Mouse (Mus musculus) 416B (cell line): ENCODE measurements around the gene Tnk2.

Source experiments
- DNase-seq: peaks from one replicate; pipeline ENCODE4 v3.0.0; 2011; ENCODE audit warnings: low read depth

Gene Tnk2

GRCm38 (mm10) chr16:32660095-32660494, 16.4 kb downstream of the Tnk2 start:
- DNase-seq: no peak

GRCm38 (mm10) chr16:32660557-32661321, 17.1 kb downstream of the Tnk2 start:
- DNase-seq: no peak

DNA sequence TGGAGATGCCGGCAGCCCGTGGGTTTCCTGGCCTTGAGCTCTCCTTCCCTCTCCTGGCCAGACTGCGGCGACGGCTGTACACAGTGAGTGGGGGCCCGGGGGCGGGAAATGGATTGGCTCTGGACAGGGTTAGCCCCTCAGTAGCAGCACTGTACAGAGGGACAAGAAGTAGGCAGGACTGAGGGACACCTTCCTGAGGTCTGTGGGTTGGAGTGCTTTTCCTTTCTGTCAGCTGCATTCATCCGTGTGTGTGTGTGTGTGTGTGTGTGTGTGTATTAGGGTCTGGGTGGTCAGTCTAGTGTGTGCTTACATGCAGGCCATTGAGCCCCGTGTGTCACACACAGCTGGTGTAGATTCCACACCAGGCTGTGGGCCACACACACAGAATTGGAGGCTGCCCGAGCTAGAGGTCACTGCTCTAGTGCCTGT, 17.8 kb downstream of the Tnk2 start:
- DNase-seq: peak; percentile 35

DNA sequence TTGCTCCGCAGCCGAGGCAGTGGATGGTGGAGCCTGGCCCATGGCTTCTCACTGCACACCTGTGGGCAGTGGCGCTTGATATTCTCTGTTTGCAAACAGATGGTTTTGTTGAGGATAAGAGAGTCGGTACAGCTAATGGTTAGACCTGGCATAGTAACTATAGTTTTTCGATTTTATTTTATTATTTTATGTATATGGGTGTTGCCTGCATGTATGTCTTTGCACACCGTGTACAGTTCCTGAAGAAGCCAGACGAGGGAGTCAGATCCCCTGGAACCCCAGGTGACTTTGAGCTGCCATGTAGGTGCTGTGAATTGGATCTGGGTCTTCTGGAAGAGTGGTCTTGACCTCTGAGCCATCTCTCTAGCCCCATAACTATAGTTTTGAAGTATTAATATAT, 18.7 kb downstream of the Tnk2 start:
- no peak for DNase-seq

DNA sequence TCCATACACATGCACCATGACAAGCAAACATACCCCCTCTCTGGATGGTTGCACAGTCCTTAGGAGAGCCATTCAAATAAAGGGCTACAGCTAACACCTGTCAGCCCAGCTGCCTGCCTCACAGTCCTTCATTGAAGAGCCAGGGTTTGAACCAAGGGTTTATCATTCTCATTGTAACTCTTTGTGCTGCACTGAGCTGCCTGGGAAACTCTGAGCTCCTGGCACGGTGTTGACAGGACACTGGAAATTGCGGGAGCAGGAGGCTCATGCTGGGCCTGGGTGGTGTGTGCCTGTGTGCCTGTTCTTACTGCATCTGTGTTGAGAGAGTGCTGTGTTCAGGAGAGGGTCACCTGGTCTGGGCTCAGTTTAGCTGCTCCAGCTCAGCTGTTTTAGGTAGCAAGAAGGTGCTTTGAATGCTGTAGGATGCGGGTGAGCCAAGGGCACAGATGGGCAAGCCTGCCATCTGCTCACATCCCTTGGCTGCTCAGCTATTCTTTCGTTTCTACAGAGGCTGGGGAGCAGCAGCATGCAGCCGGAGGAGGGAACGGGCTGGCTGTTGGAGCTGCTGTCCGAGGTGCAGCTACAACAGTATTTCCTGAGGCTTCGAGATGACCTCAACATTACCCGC, 19.7 kb downstream of the Tnk2 start:
- DNase-seq: no peak

DNA sequence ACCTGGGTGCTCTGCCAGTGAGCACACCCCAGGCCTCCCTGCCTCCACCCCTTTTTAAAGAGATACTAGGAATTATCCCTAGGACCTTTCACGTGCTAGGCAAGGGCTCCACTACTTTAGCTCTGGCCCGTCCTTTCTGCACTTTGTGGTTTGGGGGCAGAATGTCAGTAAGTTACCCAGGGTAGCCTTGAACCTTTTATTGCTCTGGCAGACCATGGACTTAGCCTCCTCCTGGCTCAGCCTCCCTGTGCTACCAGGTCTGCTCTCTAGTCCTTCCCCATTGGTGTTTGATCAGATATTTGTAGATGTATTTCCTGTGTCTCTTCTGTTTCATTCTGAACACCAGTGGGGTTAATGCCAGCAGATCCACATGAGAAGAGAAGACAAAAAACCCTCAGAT, 20.5 kb downstream of the Tnk2 start:
- DNase-seq: no peak

- peak; percentile 93 for DNase-seq
These were observed 22.4 kb downstream of the Tnk2 start for GRCm38 (mm10) chr16:32665851-32666665.

DNA sequence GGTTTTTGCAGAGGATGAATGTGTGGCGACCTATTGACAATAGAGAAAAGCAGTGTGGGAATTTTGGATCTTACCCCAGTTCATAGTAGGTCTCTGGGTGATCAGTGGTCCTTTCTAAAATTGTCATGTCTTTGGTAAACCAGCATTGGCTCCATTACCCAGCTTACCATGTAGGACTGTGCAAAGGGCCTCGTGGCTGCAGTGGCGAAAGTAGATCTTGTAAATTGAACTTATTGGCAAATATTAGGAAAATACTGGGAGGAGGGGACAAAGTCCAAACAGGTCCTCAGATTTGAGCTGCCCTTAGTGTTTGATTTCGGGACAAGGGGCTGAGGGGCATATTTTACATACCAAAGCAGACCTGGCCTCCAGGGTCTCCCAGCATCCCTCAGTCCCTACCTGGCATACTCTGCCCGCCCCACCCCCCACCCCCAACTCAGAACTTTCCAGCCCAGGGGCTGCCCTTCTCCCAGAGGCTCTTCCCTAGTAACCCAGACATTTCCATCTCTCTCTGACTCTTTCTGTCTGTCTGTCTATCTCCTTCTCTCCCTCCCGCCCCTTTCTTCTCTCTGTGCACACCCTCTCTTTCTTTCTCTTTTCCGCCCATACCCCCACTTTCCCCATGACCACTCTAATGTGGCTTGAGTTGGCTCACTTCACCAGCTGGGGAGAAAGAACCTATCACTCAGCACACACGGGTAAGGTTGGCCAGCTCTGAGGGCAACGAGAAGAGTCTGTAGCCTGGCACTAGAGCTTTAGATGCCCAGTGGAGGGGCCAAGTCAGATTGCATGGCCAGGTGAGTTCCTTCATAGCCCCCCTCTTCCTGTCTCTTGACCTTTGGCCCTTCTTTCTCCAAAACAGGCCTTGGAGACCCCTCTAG, 23.2 kb downstream of the Tnk2 start:
- DNase-seq: no peak

DNA sequence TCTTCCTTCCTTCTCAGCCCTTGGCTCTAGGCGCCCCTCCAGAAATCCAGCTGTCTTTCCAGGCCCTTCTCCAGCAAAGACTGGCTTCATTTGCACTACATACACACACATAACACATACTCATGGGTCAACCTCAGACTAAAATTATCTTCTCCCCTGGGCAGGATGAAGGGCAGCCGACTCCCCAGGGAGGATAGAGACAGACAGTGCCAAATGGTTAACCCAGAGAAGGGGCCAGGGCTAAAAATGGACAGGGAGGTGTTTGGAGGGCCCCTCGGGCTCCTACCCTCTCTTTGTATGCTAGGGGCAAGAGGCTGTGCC, 23.8 kb downstream of the Tnk2 start:
- DNase-seq: no peak

DNA sequence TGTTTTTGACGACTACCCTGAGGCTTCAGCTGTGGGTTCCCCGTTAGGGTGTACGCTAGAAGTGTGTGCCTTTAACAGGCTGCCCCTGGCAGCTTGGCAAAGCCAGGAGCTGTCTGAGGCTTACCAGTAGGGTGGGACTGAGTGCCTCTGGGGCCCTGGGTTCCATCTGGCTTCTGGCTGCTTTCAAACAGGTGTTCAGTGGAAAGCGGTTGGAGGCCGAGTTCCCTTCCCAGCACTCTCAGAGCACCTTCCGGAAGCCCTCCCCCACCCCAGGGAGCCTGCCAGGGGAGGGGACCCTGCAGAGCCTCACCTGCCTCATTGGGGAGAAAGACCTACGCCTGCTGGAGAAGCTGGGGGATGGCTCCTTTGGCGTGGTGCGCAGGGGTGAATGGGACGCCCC, 24.4 kb downstream of the Tnk2 start:
- DNase-seq: no peak

- DNase-seq: peak; percentile 24
These were observed 24.8 kb downstream of the Tnk2 start for GRCm38 (mm10) chr16:32668472-32668871.

- no peak for DNase-seq
These were observed 25.6 kb downstream of the Tnk2 start for GRCm38 (mm10) chr16:32669243-32669642.

DNA sequence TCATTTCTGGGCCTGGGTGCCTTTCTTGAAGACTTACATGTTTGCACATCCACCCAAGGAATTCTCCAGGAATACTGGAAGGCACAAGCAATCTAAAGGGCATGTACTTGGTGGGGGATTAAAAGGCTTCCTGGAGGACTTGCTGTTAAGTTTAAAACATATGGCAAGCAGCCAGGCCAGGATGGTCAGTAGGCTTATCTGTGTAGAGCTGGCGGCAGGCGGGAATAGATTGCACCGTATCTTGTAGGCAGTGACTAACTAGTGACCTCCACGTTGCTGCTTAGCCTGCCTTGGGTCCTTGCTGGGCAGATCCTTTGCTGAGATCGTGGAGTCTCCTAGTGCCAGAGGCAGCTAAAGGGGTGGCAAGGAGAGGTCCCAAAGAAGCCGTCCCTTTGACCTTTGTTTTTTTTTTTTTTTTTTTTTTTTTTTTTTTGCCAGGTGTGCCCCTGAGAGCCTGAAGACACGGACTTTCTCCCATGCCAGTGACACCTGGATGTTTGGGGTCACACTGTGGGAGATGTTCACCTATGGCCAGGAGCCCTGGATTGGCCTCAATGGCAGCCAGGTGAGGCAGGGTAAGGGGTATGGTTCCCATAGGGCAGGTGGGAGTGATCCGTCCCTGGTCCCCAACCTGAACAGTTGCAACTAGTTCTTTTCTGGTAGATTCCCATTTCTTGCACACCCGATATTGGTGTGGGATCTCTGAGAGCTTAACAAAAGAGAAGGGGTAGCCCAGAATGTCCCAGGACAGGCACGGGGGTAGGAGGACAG, 26.9 kb downstream of the Tnk2 start:
- peak; percentile 80 for DNase-seq

- no peak for DNase-seq
These were observed 27.7 kb downstream of the Tnk2 start for GRCm38 (mm10) chr16:32671206-32671887.

DNA sequence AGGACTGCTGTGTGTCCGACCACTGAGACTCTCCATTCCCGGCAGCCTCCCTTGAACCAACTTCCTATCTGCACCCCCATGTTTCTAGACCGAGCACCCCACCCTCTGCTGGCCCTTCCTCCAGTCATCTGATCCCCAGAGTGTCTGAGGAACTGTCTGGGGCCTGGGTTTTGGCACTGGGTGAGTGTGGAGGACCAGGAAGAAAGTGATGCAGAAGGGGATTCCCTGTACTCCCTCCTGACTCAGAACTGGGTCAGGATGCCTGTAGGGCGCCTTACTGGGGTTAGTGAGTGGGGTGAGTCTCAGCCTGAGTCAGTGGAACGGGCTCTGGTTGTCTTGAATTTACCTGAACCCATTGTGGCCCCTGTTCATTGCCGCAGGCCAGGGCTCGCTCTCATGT, 28.6 kb downstream of the Tnk2 start:
- DNase-seq: no peak

GRCm38 (mm10) chr16:32672861-32673560, 29.3 kb downstream of the Tnk2 start:
- no peak for DNase-seq

DNA sequence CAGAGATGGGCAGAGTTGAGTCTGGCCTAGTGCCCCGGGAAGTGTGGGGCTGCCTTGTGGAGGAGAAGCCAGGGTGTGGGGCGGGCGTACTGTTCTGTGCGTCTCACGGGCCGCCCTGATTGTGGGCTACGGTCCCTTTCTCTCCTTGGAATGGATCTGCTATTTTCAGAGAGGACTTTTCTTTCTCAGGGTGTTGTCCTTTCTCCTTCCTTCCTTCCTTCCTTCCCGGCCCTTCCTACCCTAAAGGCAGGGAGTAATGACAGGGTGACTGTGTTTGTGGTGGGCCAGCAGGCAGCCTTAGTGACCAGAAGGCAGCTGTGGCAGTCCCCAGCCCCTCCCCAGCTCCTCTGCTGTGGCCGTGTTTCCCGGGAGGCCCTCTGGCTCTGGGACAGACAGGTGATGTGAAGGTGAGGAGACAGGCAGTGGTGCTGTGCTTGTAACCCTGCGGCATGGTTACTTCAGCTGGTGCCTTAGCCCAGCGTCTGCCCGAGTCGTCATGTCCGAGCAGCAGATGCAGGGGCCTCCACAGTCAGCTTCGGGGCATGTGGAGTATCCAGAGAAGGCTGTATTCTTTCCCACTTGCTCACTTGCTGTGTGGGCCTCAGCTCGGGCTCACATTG, 30.6 kb downstream of the Tnk2 start:
- no peak for DNase-seq

GRCm38 (mm10) chr16:32677040-32677700, 33.5 kb downstream of the Tnk2 start:
- DNase-seq: no peak

GRCm38 (mm10) chr16:32677903-32678302, 34.2 kb downstream of the Tnk2 start:
- DNase-seq: no peak
